Mouse (Mus musculus): ENCODE data around the gene Eif2b3. TPM values are rescaled to one million over a fixed set of nuclear protein-coding genes. Genes with fewer than 3 reads are reported as not detected.

Eif2b3 gene
- total and polyA plus RNA-seq, 3 experiments, result 49.9 to 96.2 (median 84.9) TPM

- peak; percentile 72 for TF ChIP-seq NELFE (IDR thresholded peaks at IDR 0.05; ENCODE audit: low read depth, low read length)
- TF ChIP-seq UBTF (IDR thresholded peaks at IDR 0.05; ENCODE audit: low read depth, low read length), result no peak
- peak; percentile 87 for TF ChIP-seq ELF1 (IDR thresholded peaks at IDR 0.05; ENCODE audit: low read depth, low read length)
- peak; percentile 93 for TF ChIP-seq HCFC1 (IDR thresholded peaks at IDR 0.05; ENCODE audit: low read depth, low read length)
- no peak for TF ChIP-seq ZC3H11A (IDR thresholded peaks at IDR 0.05; ENCODE audit: low read depth, low read length)
- TF ChIP-seq RCOR1 (conservative IDR thresholded peaks at IDR 0.05; ENCODE audit: low read depth, low read length), result no peak
- TF ChIP-seq CHD2 (IDR thresholded peaks at IDR 0.05; ENCODE audit: low read length), result no peak
- peak; percentile 82; the same call in 1 of the 2 replicates for TF ChIP-seq KAT2A (IDR thresholded peaks at IDR 0.05; ENCODE audit: insufficient replicate concordance, low read length)
- TF ChIP-seq ETS1 (conservative IDR thresholded peaks at IDR 0.05; ENCODE audit: low read depth, low read length), result peak; percentile 68
- no peak for TF ChIP-seq RAD21 (IDR thresholded peaks at IDR 0.05; ENCODE audit: low read depth, low read length)
- TF ChIP-seq SIN3A (IDR thresholded peaks at IDR 0.05; ENCODE audit: low read length), result peak; percentile 100
- TF ChIP-seq POLR2A (IDR thresholded peaks at IDR 0.05; ENCODE audit: low read depth, low read length), result peak; percentile 76
- TF ChIP-seq MAZ (IDR thresholded peaks at IDR 0.05; ENCODE audit: low read depth, low read length), result no peak
- TF ChIP-seq USF1 (IDR thresholded peaks at IDR 0.05; ENCODE audit: low read depth, low read length), result peak; percentile 98
- no peak for TF ChIP-seq POLR2AphosphoS2 (IDR thresholded peaks at IDR 0.05; ENCODE audit: low read depth, low read length)
- TF ChIP-seq USF2 (conservative IDR thresholded peaks at IDR 0.05; ENCODE audit: low read depth, low read length), result peak; percentile 94
- peak; percentile 99 for TF ChIP-seq MAX (IDR thresholded peaks at IDR 0.05; ENCODE audit: low read length)
- TF ChIP-seq E2F4 (IDR thresholded peaks at IDR 0.05; ENCODE audit: insufficient replicate concordance, low read depth, low read length), result 0 out of 2 replicates have a peak, but pooled peaks have one; percentile 55
- TF ChIP-seq IRF4 (IDR thresholded peaks at IDR 0.05; ENCODE audit: low read depth, low read length), result no peak; the same call in 1 of the 2 replicates
- TF ChIP-seq MEF2A (IDR thresholded peaks at IDR 0.05; ENCODE audit: borderline replicate concordance, low read depth, low read length), result no peak; the same call in 1 of the 2 replicates
Measured at GRCm38 (mm10) chr4:116993672-116994621, 25.3 kb upstream of the Eif2b3 start, which contains the start of gene Urod (continued).

- no peaks in the 10 kb centered on the region for H3K27me3 ChIP-seq (replicated peaks)
- H3K4me3 ChIP-seq (replicated peaks in 1 of 3; ENCODE audit: low read depth in 2 of 3, low read length in 2 of 3, poor library complexity in 1 of 3), result peak within 1 kb of the TSS; percentile 82 to 89 (median 88)
- peak within 1 kb of the TSS; percentile 94 for H3K4me2 ChIP-seq (ENCODE audit: insufficient read depth, low read depth, poor library complexity, severe bottlenecking)
- peak; percentile 50 for DNase-seq (ENCODE audit: extremely low read depth)
- H3K9ac ChIP-seq (ENCODE audit: insufficient read depth, low read depth), result peak within 1 kb of the TSS; percentile 71
- in situ Hi-C loops (cut with MboI; ENCODE audit: low pct_ligation_motif_present, low pct_unique_long_range_greater_than_20kb, low sequenced_read_pairs) (no loop called here), dilution Hi-C loops (cut with MboI; ENCODE audit: extremely low pct_ligation_motif_present, extremely low pct_unique_long_range_greater_than_20kb, low sequenced_read_pairs) (no loop called here)
- H3K27ac ChIP-seq (ENCODE audit: insufficient read depth, low read depth), result peak within 1 kb of the TSS; percentile 5; the same call in 1 of the 2 replicates
- H3K79me2 ChIP-seq (replicated peaks; ENCODE audit: control insufficient read depth, extremely low read depth, insufficient read depth, poor library complexity, severe bottlenecking), result no peaks in the 10 kb centered on the region
- peak; percentile 27; the same call in 1 of the 2 replicates for TF ChIP-seq MAX (IDR thresholded peaks at IDR 0.05; ENCODE audit: low read length)
- peak; percentile 63 for TF ChIP-seq HCFC1 (IDR thresholded peaks at IDR 0.05; ENCODE audit: low read depth, low read length)
- TF ChIP-seq MAZ (IDR thresholded peaks at IDR 0.05; ENCODE audit: low read depth, low read length), result 0 out of 2 replicates have a peak, but pooled peaks have one; percentile 52
- peak; percentile 80 for TF ChIP-seq SIN3A (IDR thresholded peaks at IDR 0.05; ENCODE audit: low read length)
- no peak for TF ChIP-seq TCF12 (IDR thresholded peaks at IDR 0.05; ENCODE audit: low read depth, low read length)
- TF ChIP-seq BHLHE40 (IDR thresholded peaks at IDR 0.05; ENCODE audit: low read depth, low read length), result peak; percentile 48; the same call in 1 of the 2 replicates
- TF ChIP-seq ELF1 (IDR thresholded peaks at IDR 0.05; ENCODE audit: low read depth, low read length), result peak; percentile 40
- TF ChIP-seq MXI1 (IDR thresholded peaks at IDR 0.05; ENCODE audit: low read depth, low read length), result peak; percentile 99
- TF ChIP-seq NELFE (IDR thresholded peaks at IDR 0.05; ENCODE audit: low read depth, low read length), result no peak; the same call in 1 of the 2 replicates
- TF ChIP-seq USF1 (IDR thresholded peaks at IDR 0.05; ENCODE audit: low read depth, low read length), result peak; percentile 11
- H3K4me1 ChIP-seq (ENCODE audit: control insufficient read depth in 1 of 2, insufficient read depth in 2 of 2), result peaks cover 5 to 31% of the 10 kb centered on the region in 2 experiments
- H3K9me3 ChIP-seq (replicated peaks; ENCODE audit: low read length), result no peaks in the 10 kb centered on the region
- peaks cover 16 to 43% of the 10 kb centered on the region in 2 experiments for H3K36me3 ChIP-seq (replicated peaks in 1 of 2; ENCODE audit: control insufficient read depth in 1 of 2, insufficient read depth in 1 of 2, low read length in 1 of 2)
Measured at GRCm38 (mm10) chr4:116995131-116995797, 23.9 kb upstream of the Eif2b3 start, which contains the start of gene Hectd3. Gene Hectd3 (plus strand): TSS chr4:116995317.
